Comparison of ENCODE assay signal across 14 mouse cellular contexts in genomic region chr5:111511982-111512381, GRCm38 (mm10).
DNase-seq lines count a peak whose midpoint lies in the region; ATAC-seq lines count a peak whose summit lies in the region.
"Had no signal": no experiment of that assay in that cellular context is flagged by ENCODE, and none has a peak within 500 bp of the region (broad histone marks: within the 10 kb centered on the region; RNA-seq: fewer than 3 reads in every experiment).

No protein-coding gene starts in this region.

- H3K9ac ChIP-seq in heart, embryonic 14.5 days (ENCODE audit: low read length): 0 out of 2 replicates have a peak overlapping the region, but pooled peaks have one; percentile 21
- no peak overlapping the region for H3K9ac ChIP-seq in heart, embryonic 11.5 days (ENCODE audit: low read depth, low read length)
- 0 out of 2 replicates have a peak overlapping the region, but pooled peaks have one; percentile 2 for H3K9ac ChIP-seq in forebrain, embryonic 15.5 days (replicated peaks)
- H3K9ac ChIP-seq in midbrain, embryonic 12.5 days (replicated peaks): peak overlapping the region; percentile 7; the same call in 1 of the 2 replicates
- H3K9ac ChIP-seq: embryonic facial prominence, embryonic 12.5 days had no signal

- H3K4me1 ChIP-seq in heart, embryonic 14.5 days (ENCODE audit: control insufficient read depth in 2 of 2, insufficient read depth in 2 of 2, low read length in 2 of 2): peaks cover 38 to 60% of the 10 kb centered on the region in 2 experiments
- peaks cover 36% of the 10 kb centered on the region for H3K4me1 ChIP-seq in heart, embryonic 11.5 days (ENCODE audit: control insufficient read depth, insufficient read depth, low read length)
- H3K4me1 ChIP-seq in forebrain, embryonic 15.5 days: peaks cover 60% of the 10 kb centered on the region
- peaks cover 58% of the 10 kb centered on the region for H3K4me1 ChIP-seq in midbrain, embryonic 12.5 days

- WGBS in heart, embryonic 14.5 days: 38% methylated on average over 10 of the region's 10 CpGs
- WGBS in heart, embryonic 11.5 days (ENCODE audit: insufficient replicate concordance): 47% methylated on average over 10 of the region's 10 CpGs
- 5% methylated on average over 10 of the region's 10 CpGs for WGBS in forebrain, embryonic 15.5 days
- whole genome bisulfite sequencing in midbrain, embryonic 12.5 days: 23% methylated on average over 10 of the region's 10 CpGs

- H3K4me3 ChIP-seq in heart, embryonic 14.5 days (ENCODE audit: control insufficient read depth in 1 of 2, insufficient read depth in 1 of 2, low read depth in 1 of 2, low read length in 2 of 2): no peak overlapping the region
- H3K4me3 ChIP-seq in heart, embryonic 11.5 days (ENCODE audit: low read depth, low read length): no peak overlapping the region
- H3K4me3 ChIP-seq in forebrain, embryonic 15.5 days: no peak overlapping the region
- no peak overlapping the region for H3K4me3 ChIP-seq in midbrain, embryonic 12.5 days
- H3K4me3 ChIP-seq: embryonic facial prominence, embryonic 12.5 days had no signal

- no peaks in the 10 kb centered on the region for H3K36me3 ChIP-seq in heart, embryonic 14.5 days (ENCODE audit: control insufficient read depth, insufficient read depth, low read length)
- no peaks in the 10 kb centered on the region for H3K36me3 ChIP-seq in heart, embryonic 11.5 days (ENCODE audit: control insufficient read depth, insufficient read depth, low read length)
- H3K36me3 ChIP-seq in forebrain, embryonic 15.5 days: no peaks in the 10 kb centered on the region
- no peaks in the 10 kb centered on the region for H3K36me3 ChIP-seq in midbrain, embryonic 12.5 days
- H3K36me3 ChIP-seq: embryonic facial prominence, embryonic 12.5 days had no signal

- no peaks in the 10 kb centered on the region for H3K9me3 ChIP-seq in heart, embryonic 14.5 days (ENCODE audit: control insufficient read depth, low read length)
- no peaks in the 10 kb centered on the region for H3K9me3 ChIP-seq in heart, embryonic 11.5 days (replicated peaks; ENCODE audit: control insufficient read depth, low read length)
- H3K9me3 ChIP-seq in forebrain, embryonic 15.5 days: no peaks in the 10 kb centered on the region
- no peaks in the 10 kb centered on the region for H3K9me3 ChIP-seq in midbrain, embryonic 12.5 days
- H3K9me3 ChIP-seq: embryonic facial prominence, embryonic 12.5 days had no signal

- no peak overlapping the region for H3K27ac ChIP-seq in heart, embryonic 14.5 days (replicated peaks in 1 of 2; ENCODE audit: control insufficient read depth in 1 of 2, insufficient read depth in 1 of 2, low read depth in 2 of 2, low read length in 2 of 2)
- no peak overlapping the region for H3K27ac ChIP-seq in heart, embryonic 11.5 days (ENCODE audit: low read depth, low read length)
- H3K27ac ChIP-seq in forebrain, embryonic 15.5 days (replicated peaks): no peak overlapping the region
- H3K27ac ChIP-seq in midbrain, embryonic 12.5 days (replicated peaks): peak overlapping the region; percentile 43
- H3K27ac ChIP-seq: macrophage had no signal

- ATAC-seq in heart, embryonic 14.5 days (ENCODE audit: insufficient number of reproducible peaks, insufficient read depth, low FRiP score, low read depth): no peak
- ATAC-seq in heart, embryonic 11.5 days (replicated peaks; ENCODE audit: insufficient number of reproducible peaks, low FRiP score, low TSS enrichment): no peak
- no peak for ATAC-seq in forebrain, embryonic 15.5 days (replicated peaks)
- ATAC-seq in midbrain, embryonic 12.5 days (ENCODE audit: low FRiP score, low read depth): no peak
- ATAC-seq: Patski had no signal

- peak overlapping the region; percentile 16; the same call in 1 of the 2 replicates for H3K4me2 ChIP-seq in heart, embryonic 14.5 days (ENCODE audit: low read length)
- no peak overlapping the region for H3K4me2 ChIP-seq in heart, embryonic 11.5 days
- no peak overlapping the region for H3K4me2 ChIP-seq in forebrain, embryonic 15.5 days (replicated peaks)
- 0 out of 2 replicates have a peak overlapping the region, but pooled peaks have one; percentile 4 for H3K4me2 ChIP-seq in midbrain, embryonic 12.5 days (replicated peaks)
- H3K4me2 ChIP-seq: embryonic facial prominence, embryonic 12.5 days had no signal

- peak; percentile 45 for DNase-seq in Muller cell, postnatal 12 days (ENCODE audit: inconsistent ontology term)
- no peak for DNase-seq in urinary bladder, adult 2 months (ENCODE audit: low spot score)
- DNase-seq in adrenal gland, adult 2 months: no peak
- no peak for DNase-seq in adrenal gland, postnatal 10 days
- DNase-seq: adrenal gland, postnatal 14 days; cerebellum, adult 9-10 months; kidney, adult 18-20 months had no signal

- no peaks in the 10 kb centered on the region for H3K27me3 ChIP-seq in heart, embryonic 14.5 days (ENCODE audit: control insufficient read depth, insufficient read depth, low read length)
- H3K27me3 ChIP-seq in heart, embryonic 11.5 days (ENCODE audit: control insufficient read depth, insufficient read depth, low read length): no peaks in the 10 kb centered on the region
- H3K27me3 ChIP-seq in forebrain, embryonic 15.5 days: no peaks in the 10 kb centered on the region
- peaks cover 13% of the 10 kb centered on the region; the same call in 1 of the 2 replicates for H3K27me3 ChIP-seq in midbrain, embryonic 12.5 days
- H3K27me3 ChIP-seq: embryonic facial prominence, embryonic 12.5 days had no signal

Comparison
In these comparisons a context has a peak if more than half of its experiments do, and no peak if none do; other contexts are left out.
1. H3K4me2 ChIP-seq: peak in heart, embryonic 14.5 days (single experiment) and midbrain, embryonic 12.5 days (single experiment); none in heart, embryonic 11.5 days (single experiment) and forebrain, embryonic 15.5 days (single experiment).